In genomic region chr10:117711408-117711807, GRCm38 (mm10) we compare ENCODE assay signal across 8 mouse cellular contexts. TPM values are rescaled to one million over a fixed set of nuclear protein-coding genes. Genes with fewer than 3 reads are reported as not detected.
DNase-seq lines count a peak whose midpoint lies in the region; ATAC-seq and TF ChIP-seq lines count a peak whose summit lies in the region.

No protein-coding gene starts in this region.

- no peaks in the 10 kb centered on the region for H3K27me3 ChIP-seq in MEL (ENCODE audit: control insufficient read depth in 1 of 2, insufficient read depth in 2 of 2, low read length in 2 of 2)
- no peaks in the 10 kb centered on the region for H3K27me3 ChIP-seq in hindbrain, embryonic 14.5 days (ENCODE audit: control insufficient read depth, insufficient read depth, low read length)
- no peaks in the 10 kb centered on the region for H3K27me3 ChIP-seq in liver, embryonic 13.5 days

- no peak for TF ChIP-seq POLR2A in MEL (IDR thresholded peaks at IDR 0.05; ENCODE audit: control insufficient read depth in 1 of 2, insufficient read depth in 1 of 2, low read depth in 1 of 2, low read length in 2 of 2, poor library complexity in 1 of 2)
- no peak for TF ChIP-seq POLR2A in lung, adult 2 months (IDR thresholded peaks at IDR 0.05; ENCODE audit: borderline replicate concordance, extremely low read depth, low read depth, low read length)

- ATAC-seq in hindbrain, embryonic 14.5 days (ENCODE audit: low FRiP score) = no peak; the same call in 1 of the 2 replicates
- no peak for ATAC-seq in liver, embryonic 13.5 days (ENCODE audit: low read depth)

- peaks cover 0 to 15% of the 10 kb centered on the region in 2 experiments; a peak in 3 of 4 replicates for H3K4me1 ChIP-seq in MEL (ENCODE audit: control insufficient read depth in 1 of 2, insufficient read depth in 2 of 2, low read length in 2 of 2)
- H3K4me1 ChIP-seq in hindbrain, embryonic 14.5 days (replicated peaks; ENCODE audit: control insufficient read depth, insufficient read depth, low read length) = peaks cover 13% of the 10 kb centered on the region
- peaks cover 42% of the 10 kb centered on the region for H3K4me1 ChIP-seq in liver, embryonic 13.5 days (replicated peaks)
- peaks cover 7% of the 10 kb centered on the region for H3K4me1 ChIP-seq in lung, adult 2 months (ENCODE audit: control insufficient read depth, insufficient read depth, low read length)

- peak overlapping the region; percentile 64 for H3K4me2 ChIP-seq in hindbrain, embryonic 14.5 days (replicated peaks)
- peak overlapping the region; percentile 81 for H3K4me2 ChIP-seq in liver, embryonic 13.5 days

- no peak for TF ChIP-seq CTCF in MEL (IDR thresholded peaks at IDR 0.05 in 2 of 3, conservative IDR thresholded peaks at IDR 0.05 in 1 of 3; ENCODE audit: control insufficient read depth in 1 of 3, insufficient read depth in 1 of 3, low read depth in 2 of 3, low read length in 3 of 3, poor library complexity in 1 of 3, severe bottlenecking in 1 of 3)
- TF ChIP-seq CTCF in lung, adult 2 months (IDR thresholded peaks at IDR 0.05; ENCODE audit: insufficient read depth, low read length) = no peak

- H3K4me3 ChIP-seq in MEL (ENCODE audit: control insufficient read depth in 1 of 2, insufficient read depth in 1 of 2, low read depth in 2 of 2, low read length in 2 of 2) = peak overlapping the region in 1 of 2 experiments; percentile 86; a peak in 2 of 4 replicates
- H3K4me3 ChIP-seq in hindbrain, embryonic 14.5 days (replicated peaks; ENCODE audit: low read length) = peak overlapping the region; percentile 96
- H3K4me3 ChIP-seq in liver, embryonic 13.5 days (replicated peaks) = peak overlapping the region; percentile 94
- no peak overlapping the region for H3K4me3 ChIP-seq in lung, adult 2 months (replicated peaks; ENCODE audit: extremely low read depth, low read depth, low read length)

- no peak for TF ChIP-seq RAD21 in MEL (IDR thresholded peaks at IDR 0.05; ENCODE audit: low read depth, low read length)

- H3K79me2 ChIP-seq in MEL (ENCODE audit: control insufficient read depth, insufficient read depth, low read length, poor library complexity) = peaks cover 34% of the 10 kb centered on the region

- H3K27ac ChIP-seq in MEL (ENCODE audit: control insufficient read depth, low read depth, low read length) = no peak overlapping the region
- no peak overlapping the region for H3K27ac ChIP-seq in hindbrain, embryonic 14.5 days
- H3K27ac ChIP-seq in liver, embryonic 13.5 days = peak overlapping the region; percentile 68

- TF ChIP-seq EP300 in MEL (IDR thresholded peaks at IDR 0.05; ENCODE audit: low read depth in 1 of 2, low read length in 2 of 2) = no peak

- H3K9ac ChIP-seq in MEL (ENCODE audit: control insufficient read depth, low read depth, low read length, poor library complexity, severe bottlenecking) = peak overlapping the region; percentile 96
- peak overlapping the region; percentile 100 for H3K9ac ChIP-seq in hindbrain, embryonic 14.5 days
- H3K9ac ChIP-seq in liver, embryonic 13.5 days = peak overlapping the region; percentile 99; the same call in 1 of the 2 replicates

- WGBS in hindbrain, embryonic 14.5 days = 73% methylated on average over 5 of the region's 5 CpGs
- 72% methylated on average over 5 of the region's 5 CpGs for WGBS in liver, embryonic 13.5 days (ENCODE audit: insufficient replicate concordance)
- WGBS in lung, adult 2 months = 53% methylated on average over 5 of the region's 5 CpGs

- no peaks in the 10 kb centered on the region for H3K9me3 ChIP-seq in MEL (replicated peaks; ENCODE audit: insufficient read depth, low read length)
- no peaks in the 10 kb centered on the region for H3K9me3 ChIP-seq in hindbrain, embryonic 14.5 days (ENCODE audit: control insufficient read depth, low read length)
- no peaks in the 10 kb centered on the region for H3K9me3 ChIP-seq in liver, embryonic 13.5 days (replicated peaks)

- H3K36me3 ChIP-seq in MEL (ENCODE audit: control insufficient read depth in 1 of 2, insufficient read depth in 2 of 2, low read length in 2 of 2) = peaks cover 2 to 14% of the 10 kb centered on the region in 2 experiments
- peaks cover 17% of the 10 kb centered on the region for H3K36me3 ChIP-seq in hindbrain, embryonic 14.5 days (replicated peaks; ENCODE audit: control insufficient read depth, insufficient read depth)
- H3K36me3 ChIP-seq in liver, embryonic 13.5 days = peaks cover 20% of the 10 kb centered on the region

- DNase-seq in cerebellum, adult 8-10 months = peak; percentile 17
- DNase-seq in cerebellum, postnatal 25 days = no peak
- no peak for DNase-seq in MEL (ENCODE audit: low read depth, low spot score)
- no peak for DNase-seq in hindbrain, embryonic 14.5 days (ENCODE audit: low spot score)
- no peak for DNase-seq in liver, embryonic 13.5 days
- no peak for DNase-seq in adrenal gland, postnatal 14 days
- no peak for DNase-seq in frontal cortex, postnatal 14 days (ENCODE audit: low spot score in 2 of 2)
- no peak for DNase-seq in lung, adult 2 months

TF ChIP-seq in MEL, 35 proteins besides CTCF, POLR2A, EP300 and RAD21:
- TF ChIP-seq TCF12 (IDR thresholded peaks at IDR 0.05; ENCODE audit: low read depth, low read length) = no peak
- TF ChIP-seq MAZ (IDR thresholded peaks at IDR 0.05; ENCODE audit: low read depth, low read length) = no peak
- TF ChIP-seq MYC (IDR thresholded peaks at IDR 0.05; ENCODE audit: low read depth, low read length) = no peak
- TF ChIP-seq POLR2AphosphoS5 (IDR thresholded peaks at IDR 0.05; ENCODE audit: borderline replicate concordance, low read depth, low read length) = no peak
- no peak for TF ChIP-seq BHLHE40 (IDR thresholded peaks at IDR 0.05; ENCODE audit: borderline replicate concordance, low read depth, low read length)
- TF ChIP-seq NRF1 (IDR thresholded peaks at IDR 0.05; ENCODE audit: insufficient read depth, low read depth, low read length, poor library complexity, severe bottlenecking) = no peak
- TF ChIP-seq CHD1 (IDR thresholded peaks at IDR 0.05; ENCODE audit: low read depth, low read length) = no peak
- no peak for TF ChIP-seq USF2 (IDR thresholded peaks at IDR 0.05; ENCODE audit: borderline replicate concordance in 1 of 2, insufficient read depth in 1 of 2, low read depth in 1 of 2, low read length in 2 of 2)

RNA-seq across cellular contexts. Expression of gene Mdm2, which starts 0.8 kb away (rescaled TPM):
- 35.2 and 35.3 TPM in 2 replicates for total RNA-seq in MEL (2012; rRNA removed)
- polyA plus RNA-seq in MEL (2012; ENCODE audit: insufficient read depth in 1 of 2, insufficient read length in 2 of 2, low read depth in 1 of 2, low replicate concordance in 2 of 2, missing spikeins in 1 of 2) = 100 to 1,000 TPM in 1 of 2 experiments, 10 to 100 TPM in 1; 42.2 to 601 TPM
- 47.2 and 48.4 TPM in 2 replicates for polyA plus RNA-seq in hindbrain, embryonic 14.5 days (2014; fragmentation: Nextera tagmentation; extraction: Ambion mirVana)
- 16.3 and 25.9 TPM in 2 replicates for polyA plus RNA-seq in liver, embryonic 13.5 days (2015; fragmentation: Nextera tagmentation; extraction: Ambion mirVana)
- 42.6 and 53.7 TPM in 2 replicates for total RNA-seq in adrenal gland, postnatal 14 days (2021)
- 39.0 and 39.7 TPM in 2 replicates for polyA plus RNA-seq in lung, adult 2 months (2012; rRNA removed)

RNA-seq across cellular contexts. Expression of gene Slc35e3, which starts 34.8 kb away (rescaled TPM):
- 3.0 and 3.7 TPM in 2 replicates for total RNA-seq in MEL (2012; rRNA removed)
- 1 to 10 TPM in 1 of 2 experiments, not detected in 1; 7.4 TPM for polyA plus RNA-seq in MEL (2012; ENCODE audit: insufficient read depth in 1 of 2, insufficient read length in 2 of 2, low read depth in 1 of 2, low replicate concordance in 2 of 2, missing spikeins in 1 of 2)
- polyA plus RNA-seq in hindbrain, embryonic 14.5 days (2014; fragmentation: Nextera tagmentation; extraction: Ambion mirVana) = 24.8 and 28.9 TPM in 2 replicates
- 2.7 and 3.2 TPM in 2 replicates for polyA plus RNA-seq in liver, embryonic 13.5 days (2015; fragmentation: Nextera tagmentation; extraction: Ambion mirVana)
- total RNA-seq in adrenal gland, postnatal 14 days (2021) = 10.3 and 13.4 TPM in 2 replicates
- polyA plus RNA-seq in lung, adult 2 months (2012; rRNA removed) = 15.8 and 19.1 TPM in 2 replicates
